1 mouse cellular context compared by ENCODE assay signal in the genomic region with DNA sequence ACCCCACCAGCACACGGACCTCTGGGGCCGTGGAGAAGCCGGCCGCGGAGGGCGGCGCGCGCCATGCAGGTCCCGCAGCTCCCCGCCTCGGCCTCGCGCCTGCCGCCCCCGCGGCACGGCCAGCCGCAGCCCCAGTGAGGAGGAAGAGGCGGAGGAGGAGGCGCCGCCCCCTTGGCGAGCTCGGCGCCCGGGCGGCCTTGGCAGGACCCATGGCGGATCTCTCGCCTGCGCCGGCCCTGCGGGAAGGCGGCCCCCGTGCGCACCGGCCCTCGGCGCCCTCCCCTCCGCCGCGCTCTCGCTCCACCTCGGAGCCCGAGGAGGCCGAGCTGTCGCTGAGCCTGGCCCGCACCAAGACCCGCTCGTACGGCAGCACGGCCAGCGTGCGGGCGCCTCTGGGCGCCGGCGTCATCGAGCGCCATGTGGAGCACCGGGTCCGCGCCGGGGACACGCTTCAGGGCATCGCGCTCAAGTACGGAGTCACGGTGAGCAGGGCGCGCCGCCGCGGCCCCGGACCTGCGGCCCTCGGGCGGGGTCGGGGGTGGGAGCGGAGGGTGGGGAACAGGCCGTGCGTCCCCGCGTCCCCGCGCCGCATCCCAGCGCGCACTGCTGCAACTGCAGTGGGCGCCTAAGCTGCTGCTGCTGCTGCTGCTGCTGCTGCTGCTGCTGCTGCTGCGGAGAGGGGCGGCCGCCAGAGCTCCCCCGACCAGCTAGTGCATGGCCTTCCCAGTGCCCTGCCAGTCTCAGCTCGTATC.
TF ChIP-seq lines count a peak whose summit lies in the region.

A gene (plus strand): TSS at position 186 of the 752 bp plus-strand sequence.

TF ChIP-seq in CH12.LX, 34 proteins besides CTCF, POLR2A, EP300 and RAD21 (continued from another document):
- TF ChIP-seq MAX (IDR thresholded peaks at IDR 0.05; ENCODE audit: low read length) (0 out of 2 replicates have a peak, but pooled peaks have one; percentile 49), ZNF384 (IDR thresholded peaks at IDR 0.05; ENCODE audit: low read depth, low read length) (no peak)
